Mouse (Mus musculus) lung, embryonic 16.5 days (tissue): ENCODE measurements around the gene Rtn3. TPM values are rescaled to one million over a fixed set of nuclear protein-coding genes. Genes with fewer than 3 reads are reported as not detected.
A peak's percentile ranks its signal among the peaks of the same experiment; 100 is the strongest.

Source experiments
- ATAC-seq: fragments of 200-750 bp; cut with Nextera tagmentation; 2 replicates; pipeline ENCODE4 v1.8.0; 2017; ENCODE audit warnings: low read depth, mild to moderate bottlenecking, moderate library complexity
- H3K27ac ChIP-seq: fragments of 300-500 bp; sonication (generic); 2 replicates; pipeline ENCODE4 v1.5.1; 2014; ENCODE audit warnings: mild to moderate bottlenecking, control low read depth, low read length
- H3K27me3 ChIP-seq: fragments of 300-500 bp; sonication (generic); 2 replicates; pipeline ENCODE4 v1.6.1; 2014; ENCODE audit warnings: low read depth, low read length, mixed read lengths; ENCODE audit not compliant: control insufficient read depth, insufficient read depth
- H3K36me3 ChIP-seq: fragments of 300-500 bp; sonication (generic); 2 replicates; pipeline ENCODE4 v1.6.1; 2014; ENCODE audit warnings: low read length; ENCODE audit not compliant: control insufficient read depth, insufficient read depth
- H3K4me1 ChIP-seq: fragments of 300-500 bp; sonication (generic); replicated peaks from 2 replicates; pipeline ENCODE4 v1.6.1; 2014; ENCODE audit warnings: low read length, mixed read lengths; ENCODE audit not compliant: control insufficient read depth, insufficient read depth
- H3K4me2 ChIP-seq: fragments of 300-500 bp; sonication (generic); 2 replicates; pipeline ENCODE4 v1.6.1; 2014; ENCODE audit warnings: low read depth, low read length, control low read depth
- H3K4me3 ChIP-seq: fragments of 300-500 bp; sonication (generic); 2 replicates; pipeline ENCODE4 v1.5.1; 2014; ENCODE audit warnings: mild to moderate bottlenecking, low read length, control low read depth
- H3K9ac ChIP-seq: fragments of 300-500 bp; sonication (generic); 2 replicates; pipeline ENCODE4 v1.6.1; 2014; ENCODE audit warnings: low read length, control low read depth
- H3K9me3 ChIP-seq: fragments of 300-500 bp; sonication (generic); 2 replicates; pipeline ENCODE4 v1.6.1; 2016; ENCODE audit warnings: low read length; ENCODE audit not compliant: control insufficient read depth
- WGBS: fragments of 180-500 bp; shearing (Covaris S2); extraction: QIAGEN DNeasy Blood & Tissue Kit; methylation state at CpG from one replicate; pipeline ENCODE4 v1.1.7; 2014; 5-methylcytosine and 5-hydroxymethylcytosine counted together
- polyA plus RNA-seq: library from polyadenylated mRNA; unstranded; fragments of >200 nt; fragmentation: Nextera tagmentation; extraction: Ambion mirVana; gene quantifications from 2 replicates; pipeline ENCODE4 v1.2.1, GENCODE M21; 2015

The Rtn3 gene
- polyA plus RNA-seq, 1 experiment from 2014 or later, result 123 TPM

- Histone ChIP-seq H3K4me3 (peak within 1 kb of the TSS; percentile 87), H3K36me3 (no peaks in the 10 kb centered on the region), H3K27me3 (no peaks in the 10 kb centered on the region), H3K9me3 (no peaks in the 10 kb centered on the region), H3K27ac (peak within 1 kb of the TSS; percentile 100), H3K4me2 (peak within 1 kb of the TSS; percentile 71), H3K9ac (peak within 1 kb of the TSS; percentile 94), H3K4me1 (peaks cover 8% of the 10 kb centered on the region; the same call in 1 of the 2 replicates)
- ATAC-seq, result no peak
- 25% methylated on average over 31 of the region's 31 CpGs for WGBS
Measured at GRCm38 (mm10) chr19:7493352-7494186, 10.5 kb upstream of the Rtn3 start, which contains the start of gene Atl3. Gene Atl3, plus strand, starts transcription at chr19:7494040.

- no peak overlapping the region for H3K4me3 ChIP-seq
- H3K36me3 ChIP-seq, result no peaks in the 10 kb centered on the region
- no peaks in the 10 kb centered on the region for H3K9me3 ChIP-seq
- no peak for ATAC-seq
- no peak overlapping the region for H3K4me2 ChIP-seq
- WGBS, result 81% methylated on average over 2 of the region's 2 CpGs
- no peak overlapping the region for H3K27ac ChIP-seq
- H3K9ac ChIP-seq, result no peak overlapping the region
- H3K27me3 ChIP-seq, result no peaks in the 10 kb centered on the region
- peaks cover 8% of the 10 kb centered on the region; the same call in 1 of the 2 replicates for H3K4me1 ChIP-seq
Measured at GRCm38 (mm10) chr19:7492682-7493081, 9.6 kb upstream of the Rtn3 start.

GRCm38 (mm10) chr19:7491960-7492359 lies 8.9 kb upstream of the Rtn3 start:
- Histone ChIP-seq H3K9ac (no peak overlapping the region), H3K4me2 (no peak overlapping the region), H3K4me3 (no peak overlapping the region), H3K4me1 (0 out of 2 replicates have a peak, but pooled peaks cover 5% of the 10 kb centered on the region), H3K9me3 (no peaks in the 10 kb centered on the region), H3K27ac (no peak overlapping the region), H3K27me3 (no peaks in the 10 kb centered on the region), H3K36me3 (no peaks in the 10 kb centered on the region)
- WGBS, result 79% methylated on average over 6 of the region's 6 CpGs
- no peak for ATAC-seq

DNA sequence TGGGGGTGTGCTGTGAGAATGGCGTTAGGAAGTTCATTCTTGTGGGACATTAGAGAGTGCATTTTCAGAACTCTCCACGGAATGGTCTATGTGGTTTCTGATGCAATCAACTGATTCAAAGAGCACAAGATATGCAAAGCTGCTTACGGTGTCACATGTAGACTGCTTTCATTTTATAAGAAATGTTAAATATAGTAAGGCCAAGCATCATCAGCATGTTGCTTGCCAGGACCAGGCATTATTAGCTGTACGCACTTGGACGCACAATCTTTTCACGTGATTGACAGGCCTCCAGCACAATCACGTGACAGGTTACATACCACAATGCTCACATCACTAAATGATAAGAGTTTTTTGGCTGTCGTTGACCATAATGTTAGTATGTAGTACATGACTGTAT lies 4.6 kb upstream of the Rtn3 start:
- H3K9me3 ChIP-seq, result no peaks in the 10 kb centered on the region
- H3K9ac ChIP-seq, result no peak overlapping the region
- H3K4me1 ChIP-seq, result no peaks in the 10 kb centered on the region
- H3K36me3 ChIP-seq, result no peaks in the 10 kb centered on the region
- H3K27me3 ChIP-seq, result no peaks in the 10 kb centered on the region
- no peak for ATAC-seq
- no peak overlapping the region for H3K27ac ChIP-seq
- WGBS, result 77% methylated on average over 8 of the region's 8 CpGs
- H3K4me2 ChIP-seq, result no peak overlapping the region
- no peak overlapping the region for H3K4me3 ChIP-seq

DNA sequence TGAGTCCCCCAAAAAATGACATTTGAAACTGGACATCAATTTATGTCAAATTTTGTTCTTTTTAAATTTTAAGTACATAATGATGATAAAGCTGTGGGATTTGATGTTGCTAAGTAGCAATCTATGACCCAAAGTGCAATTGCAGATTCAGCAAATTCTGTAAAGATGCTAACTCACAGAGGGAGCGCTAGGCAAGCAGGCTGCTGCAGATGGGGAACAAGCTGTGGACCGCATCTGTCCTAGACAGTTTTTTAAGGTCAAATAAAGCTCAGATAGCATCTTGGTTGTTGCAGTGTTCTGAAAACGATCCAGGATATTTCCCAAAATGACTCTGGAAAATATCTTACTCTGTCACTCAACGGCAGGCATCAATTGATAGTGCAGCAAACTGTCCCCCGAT lies 995 bp upstream of the Rtn3 start:
- H3K27me3 ChIP-seq, result no peaks in the 10 kb centered on the region
- H3K4me1 ChIP-seq, result peaks cover 7% of the 10 kb centered on the region; the same call in 1 of the 2 replicates
- no peaks in the 10 kb centered on the region for H3K36me3 ChIP-seq
- no peak for ATAC-seq
- 0 out of 2 replicates have a peak overlapping the region, but pooled peaks have one; percentile 64 for H3K4me2 ChIP-seq
- H3K9me3 ChIP-seq, result no peaks in the 10 kb centered on the region
- H3K27ac ChIP-seq, result no peak overlapping the region
- 0 out of 2 replicates have a peak overlapping the region, but pooled peaks have one; percentile 9 for H3K9ac ChIP-seq
- H3K4me3 ChIP-seq, result no peak overlapping the region; the same call in 1 of the 2 replicates
- 56% methylated on average over 5 of the region's 5 CpGs for WGBS

DNA sequence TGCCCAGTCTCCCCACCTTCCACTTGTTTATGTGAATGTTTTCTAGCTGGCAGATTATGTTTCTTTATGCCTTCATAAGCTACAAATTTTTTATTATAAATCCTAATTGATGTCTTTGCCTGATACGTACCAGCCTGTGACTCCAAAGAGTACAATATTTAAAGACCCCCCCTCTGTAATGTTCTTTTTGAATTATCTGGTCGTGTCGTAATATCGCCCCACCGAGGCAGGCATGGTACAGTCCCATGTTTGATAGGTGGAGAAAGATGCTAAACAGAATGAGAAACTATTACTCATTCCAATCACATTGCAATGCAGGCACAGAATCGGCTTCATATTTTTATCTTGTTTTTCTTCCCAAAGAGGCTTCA lies 416 bp upstream of the Rtn3 start:
- Histone ChIP-seq H3K9ac (peak overlapping the region; percentile 1; the same call in 1 of the 2 replicates), H3K4me3 (peak overlapping the region; percentile 96), H3K4me2 (peak overlapping the region; percentile 64), H3K27me3 (no peaks in the 10 kb centered on the region), H3K9me3 (no peaks in the 10 kb centered on the region), H3K4me1 (peaks cover 7% of the 10 kb centered on the region; the same call in 1 of the 2 replicates), H3K27ac (peak overlapping the region; percentile 100; the same call in 1 of the 2 replicates), H3K36me3 (no peaks in the 10 kb centered on the region)
- WGBS, result 2% methylated on average over 6 of the region's 6 CpGs
- peak; percentile 44 for ATAC-seq

GRCm38 (mm10) chr19:7482266-7482598 lies 849 bp downstream of the Rtn3 start:
- H3K27me3 ChIP-seq, result no peaks in the 10 kb centered on the region
- peak overlapping the region; percentile 100 for H3K27ac ChIP-seq
- peak overlapping the region; percentile 64 for H3K4me2 ChIP-seq
- peak overlapping the region; percentile 100 for H3K9ac ChIP-seq
- H3K4me1 ChIP-seq, result peaks cover 7% of the 10 kb centered on the region; the same call in 1 of the 2 replicates
- H3K9me3 ChIP-seq, result no peaks in the 10 kb centered on the region
- under 1% methylated on average over 7 of the region's 7 CpGs for WGBS
- no peak for ATAC-seq
- H3K4me3 ChIP-seq, result peak overlapping the region; percentile 96
- H3K36me3 ChIP-seq, result no peaks in the 10 kb centered on the region

DNA sequence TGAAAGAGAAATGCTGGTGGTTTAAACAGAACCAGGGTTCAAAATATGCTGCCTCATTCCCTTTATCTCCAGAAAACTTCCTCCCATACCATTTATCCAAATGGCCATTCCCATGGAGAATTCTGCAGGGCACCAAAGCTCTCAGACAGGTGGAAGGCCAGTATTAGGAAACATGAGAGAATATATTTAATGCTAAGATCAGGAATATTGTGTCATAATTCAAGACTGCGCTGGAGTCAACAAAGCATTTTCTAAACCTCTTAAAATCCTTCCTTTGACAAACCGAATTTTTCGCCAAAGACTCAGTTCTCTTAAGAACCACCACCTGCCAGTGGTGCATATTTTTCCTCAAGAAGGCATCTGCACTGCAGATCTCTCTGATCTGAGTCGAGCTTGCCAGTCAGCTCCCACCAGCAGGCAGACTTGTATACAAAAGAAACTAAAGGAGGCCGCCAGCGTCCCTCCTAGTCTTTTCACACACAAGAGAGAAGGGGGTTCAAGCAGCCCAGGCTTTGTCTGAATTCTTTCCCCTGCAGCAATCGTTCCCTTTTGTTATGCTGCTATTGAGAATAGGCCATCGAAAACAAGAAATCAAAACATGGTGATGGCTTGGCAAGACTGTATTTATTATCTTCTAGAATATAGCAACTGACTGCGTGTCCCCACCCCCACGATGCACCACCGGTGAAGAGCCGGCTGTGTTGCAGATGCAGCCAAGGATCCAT lies 1.4 kb downstream of the Rtn3 start:
- H3K4me2 ChIP-seq, result peak overlapping the region; percentile 64
- H3K4me1 ChIP-seq, result peaks cover 7% of the 10 kb centered on the region; the same call in 1 of the 2 replicates
- H3K9me3 ChIP-seq, result no peaks in the 10 kb centered on the region
- H3K27ac ChIP-seq, result peak overlapping the region; percentile 71
- no peaks in the 10 kb centered on the region for H3K27me3 ChIP-seq
- 6% methylated on average over 12 of the region's 12 CpGs for WGBS
- no peaks in the 10 kb centered on the region for H3K36me3 ChIP-seq
- no peak for ATAC-seq
- H3K4me3 ChIP-seq, result peak overlapping the region; percentile 96
- peak overlapping the region; percentile 100 for H3K9ac ChIP-seq

DNA sequence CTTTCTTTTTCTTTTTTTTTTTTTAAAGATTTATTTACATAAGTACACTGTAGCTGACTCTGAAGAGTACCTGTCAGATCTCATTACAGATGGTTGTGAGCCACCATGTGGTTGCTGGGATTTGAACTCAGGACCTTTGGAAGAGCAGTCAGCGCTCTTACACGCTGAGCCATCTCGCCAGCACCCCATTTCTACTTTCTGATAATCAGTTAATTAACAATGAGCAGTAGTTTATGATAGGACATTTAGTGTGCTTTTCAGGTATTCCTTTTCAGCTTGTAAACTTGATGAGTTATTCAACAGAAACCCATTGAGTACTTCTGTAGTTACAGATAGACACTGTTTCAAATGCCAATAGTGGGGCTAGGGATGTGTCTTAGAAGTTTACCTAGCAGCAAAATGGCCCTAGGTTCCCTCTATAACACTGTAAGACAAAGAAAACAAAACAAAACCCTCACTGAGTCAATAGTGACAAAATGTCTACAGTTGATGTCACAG lies 3.3 kb downstream of the Rtn3 start:
- Histone ChIP-seq H3K9ac (no peak overlapping the region), H3K27ac (no peak overlapping the region), H3K9me3 (no peaks in the 10 kb centered on the region), H3K36me3 (no peaks in the 10 kb centered on the region), H3K4me2 (no peak overlapping the region), H3K27me3 (no peaks in the 10 kb centered on the region), H3K4me3 (no peak overlapping the region), H3K4me1 (peaks cover 7% of the 10 kb centered on the region; the same call in 1 of the 2 replicates)
- WGBS, result 94% methylated on average over 3 of the region's 3 CpGs
- ATAC-seq, result no peak
